Mouse (Mus musculus) 3134 (cell line): ENCODE measurements around the gene Grin2c.

Experiments used
- DNase-seq: peaks from one replicate; pipeline ENCODE4 v3.0.0-alpha.2; 2011; ENCODE audit warnings: low spot score; ENCODE audit not compliant: insufficient read length; ENCODE audit errors: extremely low read depth

Gene Grin2c

GRCm38 (mm10) chr11:115283891-115284620 is 17.0 kb upstream of the Grin2c start:
- DNase-seq = no peak

DNA sequence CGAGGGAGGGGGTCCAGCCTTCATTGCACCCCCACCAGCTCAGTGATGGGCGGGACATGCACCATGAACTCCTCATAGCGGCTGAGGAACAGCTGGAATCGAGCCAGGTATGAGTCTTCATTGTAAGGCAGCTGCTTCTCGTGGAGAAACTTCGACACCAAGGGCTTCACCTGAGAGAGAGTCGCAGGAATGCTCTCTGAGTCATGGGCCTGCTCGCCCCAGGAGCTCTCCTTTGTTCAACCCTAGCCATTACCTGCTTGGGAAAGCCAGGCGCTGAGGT is 16.4 kb upstream of the Grin2c start:
- DNase-seq = no peak

- DNase-seq = no peak
Observed at GRCm38 (mm10) chr11:115282723-115283485, 15.9 kb upstream of the Grin2c start.

GRCm38 (mm10) chr11:115282295-115282694 is 15.3 kb upstream of the Grin2c start:
- no peak for DNase-seq

DNA sequence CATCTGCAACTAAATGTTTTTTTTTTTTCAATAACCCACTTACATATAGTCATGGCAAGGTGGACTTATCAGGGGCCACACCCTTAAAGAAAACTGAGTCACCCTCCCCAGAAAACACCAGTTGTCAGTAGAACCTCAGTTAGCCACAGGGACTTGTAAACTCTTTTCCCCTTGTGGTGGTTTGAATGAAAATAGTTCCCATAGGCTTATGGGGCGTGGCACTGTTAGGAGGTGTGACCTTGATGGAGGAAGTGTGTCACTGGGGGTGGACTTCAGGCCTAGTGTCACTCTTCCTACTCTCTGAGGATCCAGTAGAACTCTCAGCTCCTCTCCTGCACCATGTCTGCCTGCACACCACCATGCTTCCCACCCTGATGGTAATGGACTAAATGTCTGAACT is 12.7 kb upstream of the Grin2c start:
- DNase-seq = peak; percentile 56

GRCm38 (mm10) chr11:115278176-115278575 is 11.1 kb upstream of the Grin2c start:
- DNase-seq = no peak

- DNase-seq = no peak
Observed at GRCm38 (mm10) chr11:115277604-115277975, 10.5 kb upstream of the Grin2c start.

DNA sequence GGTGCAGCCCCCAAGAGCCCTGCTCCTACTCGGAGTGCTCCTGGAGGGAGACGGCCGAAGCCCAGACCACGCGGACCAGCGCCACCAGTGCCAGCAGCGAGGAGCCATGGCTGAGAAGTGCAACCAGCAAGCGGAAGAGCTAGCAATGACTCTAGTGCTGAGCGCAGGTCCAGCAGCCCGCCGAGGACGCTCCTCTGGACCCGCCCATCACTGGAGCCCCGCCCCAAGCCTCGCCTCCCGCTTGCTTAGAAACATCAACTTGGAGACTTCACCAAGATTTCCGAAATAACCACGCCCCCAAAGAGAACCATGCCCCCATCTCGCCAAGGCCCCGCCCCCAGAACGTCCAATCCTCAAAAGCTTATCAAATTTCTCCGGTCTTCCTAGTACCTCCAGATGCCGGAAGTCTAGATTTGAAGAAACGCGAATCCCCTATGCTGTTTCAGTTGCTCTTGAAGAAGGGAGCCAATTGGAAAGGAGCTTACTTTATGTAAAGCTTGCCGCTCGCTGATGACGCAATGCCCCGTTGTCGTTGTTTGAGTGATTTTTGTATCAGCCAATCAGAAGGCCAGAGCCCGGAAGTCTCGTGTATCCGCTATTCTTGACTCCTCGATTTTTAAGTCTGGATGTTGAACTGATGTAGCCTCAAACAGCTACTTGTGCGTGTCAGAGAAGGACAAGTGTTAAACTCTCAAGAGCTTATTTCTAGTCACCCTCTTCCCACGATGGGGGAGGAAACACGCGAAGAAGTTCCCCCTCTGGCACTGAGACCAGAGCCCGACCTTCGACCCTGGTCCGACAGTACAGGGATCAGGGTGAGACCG is 9.9 kb upstream of the Grin2c start, which contains the start of gene Fdxr:
Gene Fdxr (minus strand): TSS at position 271 of the 824 bp plus-strand sequence.
- DNase-seq = peak; percentile 99

DNA sequence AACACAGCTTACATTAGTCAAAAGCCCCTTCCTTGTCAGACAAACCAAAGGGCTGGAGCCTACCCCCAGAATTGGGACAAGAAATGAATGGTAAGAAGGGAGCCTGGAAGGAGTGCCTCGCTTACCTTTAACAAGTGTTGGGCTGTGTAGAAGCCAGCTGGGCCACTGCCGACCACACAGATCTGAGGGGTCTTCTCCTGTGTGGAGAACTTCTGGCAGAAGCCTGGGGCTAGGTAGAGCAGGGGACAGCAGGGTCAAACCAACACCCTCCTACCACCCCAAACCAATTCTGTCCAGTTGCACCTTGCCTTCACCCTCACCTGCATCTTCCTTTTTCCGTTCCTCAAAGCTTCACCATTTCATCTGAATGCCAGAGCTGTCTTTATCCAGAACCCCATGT is 8.9 kb upstream of the Grin2c start:
- no peak for DNase-seq

GRCm38 (mm10) chr11:115275509-115275908 is 8.5 kb upstream of the Grin2c start:
- no peak for DNase-seq

- DNase-seq = no peak
Observed at GRCm38 (mm10) chr11:115274771-115275170, 7.7 kb upstream of the Grin2c start.

- DNase-seq = no peak
Observed at GRCm38 (mm10) chr11:115274178-115274577, 7.1 kb upstream of the Grin2c start.

DNA sequence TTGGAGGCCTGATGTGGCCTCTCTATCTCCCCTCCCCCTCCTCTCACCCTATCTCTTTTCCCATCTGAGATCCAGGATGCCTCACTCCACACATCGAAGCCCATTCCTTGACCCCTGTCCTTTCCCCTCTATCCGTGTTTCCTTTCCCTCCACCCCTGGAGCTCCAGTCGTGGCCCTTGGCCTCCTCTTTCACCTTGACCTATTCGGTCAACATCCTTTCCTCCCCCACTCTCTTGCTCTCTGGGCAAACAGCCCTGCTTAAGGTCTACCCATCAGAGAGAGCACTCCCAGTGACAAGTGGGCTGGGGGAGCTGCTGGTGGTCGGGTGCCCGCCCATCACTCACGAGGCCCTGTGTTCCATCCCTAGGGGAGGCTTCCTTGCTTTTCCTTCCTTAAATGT is 6.7 kb upstream of the Grin2c start:
- DNase-seq = no peak

GRCm38 (mm10) chr11:115272894-115273498 is 6.0 kb upstream of the Grin2c start:
- no peak for DNase-seq

DNA sequence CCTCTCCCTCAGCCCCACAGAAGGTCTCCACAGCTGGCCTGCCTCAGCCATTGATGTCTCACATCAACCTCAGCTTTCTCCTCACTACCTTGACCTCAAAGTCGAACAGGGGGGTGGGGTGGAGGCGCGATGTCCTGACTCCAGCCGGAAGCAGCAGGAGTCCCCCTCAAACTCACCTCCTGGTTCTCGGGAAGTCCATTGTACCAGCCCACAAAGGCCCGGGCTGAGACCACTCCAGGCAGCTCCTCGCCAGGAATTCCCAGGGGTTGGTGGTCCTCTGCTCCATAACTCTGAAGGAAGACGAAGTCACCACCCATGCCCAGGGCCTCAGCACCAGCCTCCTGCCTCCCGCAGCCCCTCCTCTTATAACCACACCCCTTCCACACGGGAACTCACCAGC is 4.4 kb upstream of the Grin2c start:
- no peak for DNase-seq

DNA sequence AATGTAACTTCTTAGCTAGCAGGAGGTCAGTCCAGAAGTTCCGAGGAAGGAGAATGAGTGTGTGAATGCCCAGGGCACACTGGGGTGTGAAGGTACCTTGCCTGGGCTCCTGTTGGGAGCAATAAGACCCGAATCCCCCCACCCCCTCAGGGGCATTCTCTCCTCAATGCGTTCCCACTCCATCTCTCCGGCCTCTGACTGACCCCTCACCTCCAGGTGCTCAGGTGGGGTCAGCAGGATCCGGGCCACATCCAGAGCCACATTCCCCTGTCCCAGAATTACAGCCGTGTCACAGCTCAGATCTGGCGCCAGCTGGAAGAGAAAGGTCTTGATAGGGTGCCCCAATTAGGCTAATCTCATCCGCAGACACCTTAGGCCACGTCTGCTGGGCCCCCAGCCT is 4.0 kb upstream of the Grin2c start:
- DNase-seq = no peak

DNA sequence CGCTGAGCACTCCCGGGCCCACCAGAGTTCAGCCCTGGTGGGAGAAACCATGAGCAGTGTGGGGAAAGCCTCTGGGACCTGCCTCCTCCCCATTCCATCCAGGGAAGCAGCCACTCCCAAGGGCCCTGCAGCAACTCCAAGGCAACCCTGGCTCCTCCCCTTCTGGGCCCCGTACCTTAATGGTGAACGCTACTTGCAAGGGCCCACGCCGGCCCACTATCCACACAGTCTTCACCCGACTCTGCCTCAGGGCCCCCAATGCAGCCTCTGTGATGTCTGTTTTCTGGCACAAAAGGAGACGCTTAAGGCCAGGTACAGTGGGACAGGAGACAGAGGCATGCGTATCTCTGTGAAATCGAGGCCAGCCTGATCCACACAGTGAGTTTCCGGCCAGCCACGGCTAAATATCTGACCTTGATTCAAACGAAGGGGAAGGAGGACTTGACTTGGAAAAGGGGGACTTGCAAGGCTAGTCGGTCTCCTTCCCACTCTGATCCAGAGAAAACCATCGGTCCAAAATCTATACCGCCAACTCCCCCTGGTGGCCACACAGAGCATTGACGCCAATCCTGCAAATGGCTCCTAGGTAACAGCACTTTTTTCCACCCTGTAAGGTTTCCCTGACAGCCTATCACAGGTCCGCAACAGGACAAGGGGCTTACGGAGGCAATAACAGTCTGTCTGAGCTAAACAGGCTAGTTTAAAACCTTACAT is 3.3 kb upstream of the Grin2c start:
- no peak for DNase-seq

GRCm38 (mm10) chr11:115269330-115270066 is 2.5 kb upstream of the Grin2c start:
- no peak for DNase-seq

- no peak for DNase-seq
Observed at GRCm38 (mm10) chr11:115267958-115268357, 915 bp upstream of the Grin2c start.

DNA sequence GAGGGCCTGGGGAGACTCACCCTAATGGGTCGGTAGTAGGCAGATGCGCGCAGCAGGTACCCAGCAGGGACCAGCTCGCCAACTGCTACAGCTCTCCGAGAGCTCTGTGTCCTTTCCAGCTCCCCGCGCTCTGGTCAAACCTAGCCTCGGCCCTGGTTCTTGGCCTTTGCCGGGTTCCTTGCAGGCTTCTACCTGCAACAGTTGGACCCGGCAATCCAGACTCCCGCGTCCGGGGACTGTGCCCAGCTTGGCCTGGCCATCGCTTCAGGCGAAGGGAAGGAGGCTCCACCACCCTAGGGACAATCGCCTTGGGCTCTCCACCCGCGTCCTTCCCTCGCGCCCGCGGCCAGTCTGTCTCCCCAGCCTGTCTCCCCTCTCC is 654 bp downstream of the Grin2c start:
- no peak for DNase-seq
